Mouse (Mus musculus) intestine, postnatal 0 days (tissue): ENCODE results near the gene Tecpr2. TPM values are rescaled to one million over a fixed set of nuclear protein-coding genes. Genes with fewer than 3 reads are reported as not detected.
A peak's percentile ranks its signal among the peaks of the same experiment; 100 is the strongest.

Experiments
- ATAC-seq: fragments of 200-750 bp; cut with Nextera tagmentation; 2 replicates; pipeline ENCODE4 v1.8.0; 2017; ENCODE audit warnings: mild to moderate bottlenecking, moderate TSS enrichment, moderate library complexity
- H3K27ac ChIP-seq: fragments of 300-500 bp; sonication (generic); 2 replicates; pipeline ENCODE4 v1.5.1; 2014; ENCODE audit warnings: mild to moderate bottlenecking, low read depth, low read length, moderate library complexity
- H3K27me3 ChIP-seq: fragments of 300-500 bp; sonication (generic); replicated peaks from 2 replicates; pipeline ENCODE4 v1.6.1; 2014; ENCODE audit warnings: low read length, mixed read lengths; ENCODE audit not compliant: control insufficient read depth, insufficient read depth
- H3K36me3 ChIP-seq: fragments of 300-500 bp; sonication (generic); 2 replicates; pipeline ENCODE4 v1.6.1; 2014; ENCODE audit warnings: mild to moderate bottlenecking, moderate library complexity; ENCODE audit not compliant: control insufficient read depth, insufficient read depth
- H3K4me1 ChIP-seq: fragments of 300-500 bp; sonication (generic); replicated peaks from 2 replicates; pipeline ENCODE4 v1.6.1; 2014; ENCODE audit warnings: antibody characterized with exemption, low read length, mixed read lengths; ENCODE audit not compliant: control insufficient read depth, insufficient read depth
- H3K4me2 ChIP-seq: fragments of 300-500 bp; sonication (generic); replicated peaks from 2 replicates; pipeline ENCODE4 v1.6.1; 2014; ENCODE audit warnings: low read depth, mild to moderate bottlenecking, moderate library complexity
- H3K4me3 ChIP-seq: fragments of 300-500 bp; sonication (generic); 2 replicates; pipeline ENCODE4 v1.5.1; 2014; ENCODE audit warnings: low read depth, low read length
- H3K9ac ChIP-seq: fragments of 300-500 bp; sonication (generic); 2 replicates; pipeline ENCODE4 v1.6.1; 2014; ENCODE audit warnings: mild to moderate bottlenecking, low read depth, low read length
- H3K9me3 ChIP-seq: fragments of 300-500 bp; sonication (generic); 2 replicates; pipeline ENCODE4 v1.6.1; 2016; ENCODE audit warnings: mixed run types; ENCODE audit not compliant: control insufficient read depth
- CTCF ChIP-seq: sonication (generic); IDR thresholded peaks from 2 replicates; pipeline ENCODE4 v1.5.1; 2016; ENCODE audit warnings: low read depth, mild to moderate bottlenecking, control low read depth, antibody characterized with exemption, moderate library complexity
- WGBS: fragments of 180-500 bp; shearing (Covaris S2); extraction: QIAGEN DNeasy Blood & Tissue Kit; methylation state at CpG from one replicate; pipeline ENCODE4 v1.1.7; 2014; 5-methylcytosine and 5-hydroxymethylcytosine counted together
- polyA plus RNA-seq: library from polyadenylated mRNA; unstranded; fragments of >200 nt; fragmentation: Nextera tagmentation; extraction: Ambion mirVana; gene quantifications from 2 replicates; pipeline ENCODE4 v1.2.1, GENCODE M21; 2015

The Tecpr2 gene
- 1.3 and 1.6 TPM in 2 replicates for polyA plus RNA-seq

DNA sequence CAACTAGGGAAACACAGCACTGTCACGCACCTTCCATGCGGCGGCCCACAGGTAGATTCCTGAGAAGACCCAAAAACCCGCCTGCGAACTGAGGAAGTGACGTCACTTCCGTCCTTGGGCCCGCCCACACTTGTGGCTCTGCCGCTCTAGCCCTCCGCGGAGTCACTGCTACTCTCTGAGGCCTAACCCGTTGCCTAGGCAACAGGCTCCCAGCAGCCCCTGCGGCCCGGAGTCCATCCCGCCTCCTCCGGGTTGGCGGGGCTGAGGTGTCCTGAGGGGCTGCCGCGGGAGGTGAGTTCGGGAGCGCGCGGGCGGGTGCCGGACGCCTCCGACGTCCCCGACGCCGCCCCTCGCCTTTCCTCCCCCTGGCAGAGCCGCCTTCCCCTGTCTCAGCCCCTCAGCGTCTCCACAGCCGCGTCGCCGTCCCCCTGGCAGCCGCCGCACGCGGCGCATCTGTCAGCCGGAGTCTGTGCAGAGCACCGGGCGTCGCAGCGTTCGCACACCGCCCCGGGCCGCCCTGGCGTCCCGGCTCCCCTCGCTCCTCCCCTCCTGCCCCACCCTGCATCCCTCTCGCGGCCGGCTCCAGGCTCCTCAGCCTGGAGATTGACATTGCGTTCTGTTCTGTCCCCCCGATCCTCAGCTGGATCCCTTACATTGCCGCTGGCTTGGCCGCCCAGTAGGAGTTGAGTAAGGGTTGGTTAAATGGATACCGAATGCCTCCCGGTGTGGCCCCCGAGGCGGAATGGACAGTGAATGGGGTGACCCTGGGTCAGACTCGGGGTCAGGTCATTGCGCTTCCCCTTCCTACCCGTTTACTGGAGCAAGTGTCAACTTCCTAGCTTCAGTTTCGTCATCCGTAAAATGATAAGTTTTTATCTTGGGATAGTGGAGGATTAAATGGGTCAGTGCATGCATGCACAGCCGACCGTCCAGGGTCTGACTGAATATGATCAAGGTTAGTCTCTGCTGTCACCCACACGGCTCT, at the start of gene Tecpr2, which contains the start of gene Cinp:
TSS of gene Tecpr2 (plus strand) at position 229 of the 985 bp plus-strand sequence.
TSS of gene Cinp (minus strand) at position 110 of the 985 bp plus-strand sequence.
- peak; percentile 98 for ATAC-seq
- Histone ChIP-seq H3K4me1 (peaks cover 7% of the 10 kb centered on the region; the same call in 1 of the 2 replicates), H3K4me2 (peak within 1 kb of the TSS; percentile 80), H3K9ac (peak within 1 kb of the TSS; percentile 77), H3K4me3 (peak within 1 kb of the TSS; percentile 79), H3K9me3 (no peaks in the 10 kb centered on the region), H3K36me3 (no peaks in the 10 kb centered on the region), H3K27me3 (no peaks in the 10 kb centered on the region), H3K27ac (peak within 1 kb of the TSS; percentile 69)
- 0 out of 2 replicates have a peak, but pooled peaks have one; percentile 6 for TF ChIP-seq CTCF
- WGBS, result under 1% methylated on average over 74 of the region's 74 CpGs

DNA sequence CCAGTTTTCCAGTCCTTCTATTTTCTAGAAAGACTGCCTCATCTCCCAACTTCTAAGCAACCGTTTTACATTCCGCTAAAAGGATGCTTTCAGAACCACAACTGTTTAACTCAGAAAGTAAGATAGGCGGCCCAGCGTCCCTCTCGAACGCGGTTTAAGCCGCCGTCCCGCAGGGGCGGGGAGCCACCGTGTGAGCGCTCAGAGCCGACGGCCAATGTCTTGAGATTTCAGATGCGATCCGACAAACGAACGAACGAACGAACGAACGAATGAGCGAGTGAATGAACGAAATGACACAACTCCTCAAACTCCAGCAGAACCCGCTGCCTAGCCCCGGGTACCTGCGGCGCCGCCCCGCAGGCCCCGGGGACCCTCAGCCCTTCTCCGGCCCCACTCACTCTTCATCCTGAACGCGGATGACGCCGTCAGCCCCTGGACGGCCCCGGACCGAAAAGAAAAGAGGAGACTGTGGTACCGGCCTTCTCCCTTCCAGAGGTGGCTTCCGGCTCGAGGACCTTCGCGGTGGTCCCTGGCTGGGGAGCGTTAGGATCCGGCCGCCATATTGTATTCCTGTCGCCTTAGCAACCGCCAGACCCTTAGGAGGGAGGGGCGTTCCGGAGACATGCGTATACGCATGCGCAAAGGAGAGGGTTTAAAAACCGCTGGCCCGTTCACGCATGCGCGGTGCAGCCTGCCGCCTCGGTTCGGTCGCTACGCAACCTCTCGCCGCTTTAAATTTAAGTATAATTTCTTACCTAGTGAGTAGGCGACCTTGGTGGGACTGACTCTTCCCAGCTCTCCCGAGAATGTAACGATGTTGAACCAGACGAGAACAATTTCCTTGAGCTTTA, 48.5 kb upstream of the Tecpr2 start, which contains the start of gene Mok:
TSS of gene Mok (minus strand) at position 592 of the 851 bp plus-strand sequence.
- Histone ChIP-seq H3K4me3 (peak within 1 kb of the TSS; percentile 69), H3K27me3 (no peaks in the 10 kb centered on the region), H3K27ac (no peak within 1 kb of the TSS), H3K36me3 (no peaks in the 10 kb centered on the region), H3K4me1 (peaks cover 5% of the 10 kb centered on the region; the same call in 1 of the 2 replicates), H3K9me3 (no peaks in the 10 kb centered on the region), H3K4me2 (peak within 1 kb of the TSS; percentile 85), H3K9ac (peak within 1 kb of the TSS; percentile 23; the same call in 1 of the 2 replicates)
- no peak for TF ChIP-seq CTCF
- ATAC-seq, result peak; percentile 31; the same call in 1 of the 2 replicates
- WGBS, result under 1% methylated on average over 71 of the region's 71 CpGs

DNA sequence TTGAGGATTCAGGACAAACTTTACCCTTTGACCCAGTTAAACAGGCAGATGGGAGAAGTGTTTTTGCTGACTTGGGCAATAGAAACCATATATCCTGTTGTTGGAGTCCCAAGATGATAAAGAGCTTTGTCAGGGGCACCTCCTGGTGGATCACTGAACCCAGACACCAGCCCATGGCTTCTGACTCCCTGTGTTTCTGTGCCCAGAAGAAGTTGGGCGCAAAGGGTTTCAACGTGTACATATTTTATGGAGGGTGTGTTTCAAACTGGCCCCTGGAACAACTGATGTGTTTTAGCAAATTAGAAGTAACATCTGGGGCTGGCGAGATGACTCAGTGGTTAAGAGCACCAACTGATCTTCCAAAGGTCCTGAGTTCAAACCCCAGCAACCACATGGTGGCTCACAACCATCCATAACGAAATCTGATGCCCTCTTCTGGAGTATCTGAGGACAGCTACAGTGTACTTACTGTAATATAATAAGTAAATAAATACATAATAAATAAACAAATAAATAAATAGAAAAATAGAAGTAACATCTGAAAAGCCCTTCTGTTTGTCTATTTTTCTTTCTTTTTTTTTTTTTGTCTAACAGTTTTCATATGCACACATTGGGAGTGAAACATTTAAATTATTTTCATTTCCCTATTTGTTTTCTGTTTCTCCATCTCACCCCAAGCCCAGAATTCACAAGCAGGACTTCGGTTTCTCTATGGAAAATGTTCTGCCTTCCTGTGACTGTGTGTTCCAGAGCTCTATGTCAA, 47.2 kb upstream of the Tecpr2 start:
- Histone ChIP-seq H3K9ac (no peak overlapping the region), H3K36me3 (no peaks in the 10 kb centered on the region), H3K27ac (no peak overlapping the region), H3K4me1 (peaks cover 8% of the 10 kb centered on the region; the same call in 1 of the 2 replicates), H3K4me2 (no peak overlapping the region), H3K27me3 (no peaks in the 10 kb centered on the region), H3K9me3 (no peaks in the 10 kb centered on the region), H3K4me3 (no peak overlapping the region)
- 69% methylated on average over 5 of the region's 5 CpGs for whole genome bisulfite sequencing
- no peak for TF ChIP-seq CTCF
- ATAC-seq, result no peak

DNA sequence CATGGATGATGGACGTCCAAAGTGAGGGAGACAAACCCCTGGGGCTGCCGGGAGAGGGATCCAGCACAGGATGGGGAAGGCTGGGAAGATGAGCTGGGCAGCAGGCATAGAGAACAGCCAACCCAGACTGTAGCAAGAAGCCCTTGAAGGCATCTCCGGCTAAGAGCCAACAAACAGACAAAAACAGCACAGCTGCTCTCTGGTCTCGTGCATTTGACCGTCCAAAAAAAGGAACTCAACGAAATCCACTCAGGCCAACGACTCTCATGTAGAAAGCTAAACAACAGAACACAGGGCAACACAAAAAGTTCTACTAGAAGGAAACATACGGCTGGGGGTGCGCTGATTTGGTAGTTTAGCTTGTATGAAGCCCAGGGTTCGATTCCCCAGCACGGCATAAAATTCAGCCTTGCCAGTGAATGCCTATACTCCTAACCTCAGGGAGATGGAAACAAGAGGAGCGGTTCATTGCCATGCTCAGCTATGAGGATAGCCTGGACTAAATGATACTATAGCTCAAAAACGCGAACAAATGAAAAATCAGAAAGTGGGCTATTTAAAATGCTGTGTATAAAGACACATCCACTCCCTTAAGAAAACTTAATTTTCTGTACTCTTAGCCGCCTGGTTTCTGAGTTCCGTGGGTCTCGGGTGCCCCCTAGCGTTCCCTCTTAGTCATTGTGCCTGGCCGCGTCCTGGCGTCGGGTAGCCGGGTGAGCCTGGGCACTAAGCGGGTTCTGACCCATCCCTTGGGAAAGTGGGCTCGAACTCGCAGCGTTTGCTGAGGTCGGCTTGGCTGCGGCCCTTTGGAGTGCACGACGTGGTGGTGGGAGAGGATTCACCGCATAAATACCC, 45.6 kb upstream of the Tecpr2 start:
- no peaks in the 10 kb centered on the region for H3K9me3 ChIP-seq
- TF ChIP-seq CTCF, result peak; percentile 95
- no peaks in the 10 kb centered on the region for H3K27me3 ChIP-seq
- no peak overlapping the region for H3K27ac ChIP-seq
- H3K4me1 ChIP-seq, result peaks cover 8% of the 10 kb centered on the region; the same call in 1 of the 2 replicates
- H3K4me3 ChIP-seq, result peak overlapping the region; percentile 61
- peak overlapping the region; percentile 72 for H3K4me2 ChIP-seq
- 0 out of 2 replicates have a peak, but pooled peaks have one; percentile 29 for ATAC-seq
- 19% methylated on average over 32 of the region's 32 CpGs for whole genome bisulfite sequencing
- 0 out of 2 replicates have a peak overlapping the region, but pooled peaks have one; percentile 58 for H3K9ac ChIP-seq
- no peaks in the 10 kb centered on the region for H3K36me3 ChIP-seq
